Mouse (Mus musculus): ENCODE measurements at regions not wholly inside any gene's neighbourhood (a gene's known extent, or its start where the extent isn't known, plus 50 kb on each side); places are given as distances from the start of the nearest gene placed in this dataset.

DNA sequence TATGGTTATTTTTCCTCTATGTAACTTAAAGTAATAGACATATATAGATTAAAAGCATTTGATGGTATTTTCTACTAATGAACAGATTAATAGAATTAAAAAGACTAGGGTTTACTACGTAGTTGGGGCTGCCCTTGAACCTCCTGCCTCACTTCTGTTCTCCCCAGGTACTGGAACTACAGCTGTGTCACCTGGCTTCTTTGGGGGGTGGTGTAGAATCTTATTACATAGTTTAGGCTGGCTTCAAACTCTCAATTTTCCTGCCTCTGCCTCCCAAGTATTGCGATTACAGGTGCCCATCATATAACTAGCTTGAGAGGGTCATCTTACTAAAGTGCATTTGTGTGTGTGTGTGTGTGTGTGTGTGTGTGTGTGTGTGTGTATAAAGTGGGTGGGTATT lies 175.0 kb downstream of the Rab11fip4 start:
- Histone ChIP-seq H3K9me3 (ENCODE audit: low read depth, low read length) (peaks cover 5% of the 10 kb centered on the region; the same call in 1 of the 2 replicates), H3K4me2 (no peak overlapping the region), H3K4me3 (ENCODE audit: low read depth, low read length) (no peak overlapping the region), H3K36me3 (ENCODE audit: insufficient read depth) (no peaks in the 10 kb centered on the region), H3K27ac (ENCODE audit: low read depth) (no peak overlapping the region), H3K9ac (no peak overlapping the region), H3K27me3 (ENCODE audit: insufficient read depth, low read length) (no peaks in the 10 kb centered on the region), H3K4me1 (ENCODE audit: insufficient read depth) (no peaks in the 10 kb centered on the region)
- ATAC-seq (ENCODE audit: insufficient read depth): no peak
- WGBS: 93% methylated on average over 2 of the region's 2 CpGs
- no peak for DNase-seq
- TF ChIP-seq CTCF (IDR thresholded peaks at IDR 0.05; ENCODE audit: low read depth): no peak

DNA sequence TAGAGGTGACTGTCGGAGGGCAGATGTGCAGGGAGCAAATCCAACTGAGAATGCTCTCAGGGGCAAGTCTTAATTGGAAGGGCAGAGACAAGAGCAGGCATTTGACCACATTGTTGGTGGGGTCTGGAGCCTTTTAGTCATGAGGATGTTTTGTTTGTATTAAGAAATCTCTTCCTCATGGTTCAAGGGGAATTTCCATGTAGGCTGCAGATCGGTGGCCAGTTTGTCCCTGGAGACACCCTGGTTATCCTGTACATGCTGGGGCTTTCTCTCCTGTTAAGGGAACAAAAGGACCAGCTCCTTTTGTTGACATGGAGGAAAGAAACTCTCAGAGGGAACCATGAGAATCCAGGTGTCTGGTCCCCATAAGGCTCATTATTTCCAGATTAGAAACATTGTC lies 174.4 kb downstream of the Rab11fip4 start:
- TF ChIP-seq CTCF (IDR thresholded peaks at IDR 0.05; ENCODE audit: low read depth): no peak
- Histone ChIP-seq H3K27me3 (ENCODE audit: insufficient read depth, low read length) (no peaks in the 10 kb centered on the region), H3K4me3 (ENCODE audit: low read depth, low read length) (no peak overlapping the region), H3K9me3 (ENCODE audit: low read depth, low read length) (peaks cover 5% of the 10 kb centered on the region; the same call in 1 of the 2 replicates), H3K27ac (ENCODE audit: low read depth) (no peak overlapping the region), H3K9ac (no peak overlapping the region), H3K4me2 (no peak overlapping the region), H3K4me1 (ENCODE audit: insufficient read depth) (no peaks in the 10 kb centered on the region), H3K36me3 (ENCODE audit: insufficient read depth) (no peaks in the 10 kb centered on the region)
- no peak for DNase-seq
- no peak for ATAC-seq (ENCODE audit: insufficient read depth)
- WGBS: 53% methylated on average over 2 of the region's 2 CpGs

DNA sequence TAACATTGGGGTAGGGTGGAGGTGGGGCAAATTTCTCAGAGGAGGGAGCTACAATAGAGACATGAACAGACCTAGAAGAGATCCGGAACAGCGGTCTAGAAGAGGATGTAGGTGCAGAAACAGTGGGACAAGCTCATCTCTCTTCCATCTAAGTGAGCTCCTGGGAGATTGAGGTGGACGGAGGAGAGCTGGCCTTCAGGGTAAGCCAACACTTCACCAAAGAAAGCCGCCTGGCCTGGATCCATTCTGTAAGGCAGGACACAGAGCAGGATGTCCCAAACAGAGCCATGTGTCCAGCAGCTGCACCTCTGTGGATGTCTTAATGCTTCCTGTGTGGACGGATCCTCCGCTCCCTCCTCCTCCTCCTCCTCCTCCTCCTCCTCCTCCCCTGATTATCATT lies 173.0 kb downstream of the Rab11fip4 start:
- ATAC-seq (ENCODE audit: insufficient read depth): no peak
- H3K9ac ChIP-seq: no peak overlapping the region
- no peaks in the 10 kb centered on the region for H3K4me1 ChIP-seq (ENCODE audit: insufficient read depth)
- TF ChIP-seq CTCF (IDR thresholded peaks at IDR 0.05; ENCODE audit: low read depth): no peak
- H3K27me3 ChIP-seq (ENCODE audit: insufficient read depth, low read length): no peaks in the 10 kb centered on the region
- H3K4me2 ChIP-seq: no peak overlapping the region
- no peaks in the 10 kb centered on the region for H3K36me3 ChIP-seq (ENCODE audit: insufficient read depth)
- WGBS: 74% methylated on average over 6 of the region's 6 CpGs
- H3K9me3 ChIP-seq (ENCODE audit: low read depth, low read length): peaks cover 3% of the 10 kb centered on the region; the same call in 1 of the 2 replicates
- H3K4me3 ChIP-seq (ENCODE audit: low read depth, low read length): no peak overlapping the region
- DNase-seq: no peak
- H3K27ac ChIP-seq (ENCODE audit: low read depth): no peak overlapping the region

DNA sequence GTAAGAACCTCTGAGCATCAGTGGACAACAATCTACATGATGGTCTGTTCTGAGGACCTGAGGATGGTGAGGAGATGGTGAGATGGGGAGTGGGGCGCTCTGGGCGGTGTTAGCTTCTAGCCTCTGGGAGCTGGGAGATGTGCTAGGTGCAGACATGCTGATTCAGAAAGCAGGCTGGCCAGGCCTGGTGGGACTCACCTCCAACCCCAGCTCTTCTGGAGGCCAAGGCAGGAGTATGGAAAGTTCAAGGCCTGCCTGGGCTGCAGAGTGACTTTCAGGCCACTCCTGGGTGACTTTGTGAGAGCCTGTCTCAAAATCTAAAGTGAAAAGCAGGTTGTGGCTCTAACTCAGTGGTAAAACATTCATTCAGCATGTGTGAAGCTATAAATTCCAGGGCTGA lies 171.6 kb downstream of the Rab11fip4 start:
- Histone ChIP-seq H3K9me3 (ENCODE audit: low read depth, low read length) (no peaks in the 10 kb centered on the region), H3K4me3 (ENCODE audit: low read depth, low read length) (no peak overlapping the region), H3K4me1 (ENCODE audit: insufficient read depth) (no peaks in the 10 kb centered on the region), H3K36me3 (ENCODE audit: insufficient read depth) (no peaks in the 10 kb centered on the region), H3K4me2 (no peak overlapping the region), H3K27me3 (ENCODE audit: insufficient read depth, low read length) (no peaks in the 10 kb centered on the region), H3K9ac (no peak overlapping the region), H3K27ac (ENCODE audit: low read depth) (no peak overlapping the region)
- DNase-seq: no peak
- no peak for ATAC-seq (ENCODE audit: insufficient read depth)
- WGBS: 93% methylated on average over 2 of the region's 2 CpGs
- TF ChIP-seq CTCF (IDR thresholded peaks at IDR 0.05; ENCODE audit: low read depth): no peak

DNA sequence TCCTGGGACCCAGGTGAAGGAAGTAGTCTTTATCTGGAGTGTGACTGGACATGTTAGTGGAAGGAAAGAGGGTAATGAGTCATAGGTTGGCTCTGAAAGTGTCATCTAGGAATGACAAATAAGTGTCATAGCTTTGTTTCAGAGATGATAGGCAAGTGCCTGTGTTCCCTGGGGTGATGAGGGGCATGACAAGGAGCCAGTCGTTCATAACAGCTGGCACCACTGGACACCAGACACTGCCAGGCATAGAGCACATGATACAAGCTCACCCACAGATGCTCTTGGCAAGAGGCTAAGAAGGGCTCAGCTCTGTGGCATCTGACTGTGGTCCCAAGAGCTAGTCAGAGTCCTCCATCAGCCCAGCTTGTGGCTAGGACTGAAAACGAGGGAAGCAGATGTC lies 171.0 kb downstream of the Rab11fip4 start:
- H3K4me1 ChIP-seq (ENCODE audit: insufficient read depth): no peaks in the 10 kb centered on the region
- no peak overlapping the region for H3K4me3 ChIP-seq (ENCODE audit: low read depth, low read length)
- no peak overlapping the region for H3K27ac ChIP-seq (ENCODE audit: low read depth)
- H3K4me2 ChIP-seq: no peak overlapping the region
- ATAC-seq (ENCODE audit: insufficient read depth) (no peak), DNase-seq (no peak)
- H3K27me3 ChIP-seq (ENCODE audit: insufficient read depth, low read length): no peaks in the 10 kb centered on the region
- H3K36me3 ChIP-seq (ENCODE audit: insufficient read depth): no peaks in the 10 kb centered on the region
- no peaks in the 10 kb centered on the region for H3K9me3 ChIP-seq (ENCODE audit: low read depth, low read length)
- WGBS: 53% methylated on average over 2 of the region's 2 CpGs
- TF ChIP-seq CTCF (IDR thresholded peaks at IDR 0.05; ENCODE audit: low read depth): no peak
- no peak overlapping the region for H3K9ac ChIP-seq

DNA sequence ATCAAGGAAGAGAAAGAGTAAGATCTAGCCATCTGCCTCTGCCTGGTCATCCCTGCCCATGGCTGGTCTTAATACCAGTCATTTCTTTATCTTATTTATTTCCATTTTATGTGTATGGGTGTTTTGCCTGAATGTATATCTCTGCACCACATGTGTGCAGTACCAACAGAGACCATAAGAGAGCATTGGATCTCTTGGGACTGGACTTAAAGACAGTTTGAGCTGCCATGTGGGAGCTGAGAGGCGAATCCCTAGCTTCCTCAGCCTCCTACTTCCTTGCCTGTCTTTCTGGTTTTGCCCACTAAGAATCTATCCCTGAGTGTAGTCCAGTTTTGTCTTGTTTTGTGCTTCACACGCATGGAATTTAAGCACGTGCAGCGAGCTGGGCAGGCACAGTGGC lies 169.5 kb downstream of the Rab11fip4 start:
- TF ChIP-seq CTCF (IDR thresholded peaks at IDR 0.05; ENCODE audit: low read depth): peak; percentile 26
- 83% methylated on average over 4 of the region's 4 CpGs for WGBS
- Histone ChIP-seq H3K9me3 (ENCODE audit: low read depth, low read length) (no peaks in the 10 kb centered on the region), H3K27ac (ENCODE audit: low read depth) (no peak overlapping the region), H3K4me2 (no peak overlapping the region), H3K36me3 (ENCODE audit: insufficient read depth) (no peaks in the 10 kb centered on the region), H3K9ac (no peak overlapping the region), H3K27me3 (ENCODE audit: insufficient read depth, low read length) (no peaks in the 10 kb centered on the region), H3K4me3 (ENCODE audit: low read depth, low read length) (no peak overlapping the region), H3K4me1 (ENCODE audit: insufficient read depth) (no peaks in the 10 kb centered on the region)
- no peak for DNase-seq
- ATAC-seq (ENCODE audit: insufficient read depth): no peak

DNA sequence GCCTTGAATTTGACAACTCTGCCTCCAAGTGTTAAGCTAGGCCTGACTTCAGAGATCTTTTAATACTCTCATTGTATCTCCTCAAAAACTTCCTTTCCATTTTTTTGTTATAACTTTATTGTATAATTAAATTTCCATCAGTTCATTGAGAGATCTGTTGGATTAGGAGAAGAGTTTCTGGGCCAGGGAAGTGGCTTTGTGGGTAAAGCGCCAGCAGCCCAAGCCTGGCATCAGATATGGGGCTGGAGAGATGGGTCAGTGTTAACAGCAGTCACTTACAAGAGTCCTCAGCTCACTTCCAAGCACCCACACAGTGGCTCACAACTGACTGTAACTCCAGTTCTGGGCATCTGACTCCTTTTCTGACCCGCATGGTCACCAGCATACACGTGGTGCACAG lies 167.3 kb downstream of the Rab11fip4 start:
- no peak overlapping the region for H3K4me2 ChIP-seq
- H3K36me3 ChIP-seq (ENCODE audit: insufficient read depth): no peaks in the 10 kb centered on the region
- H3K9me3 ChIP-seq (ENCODE audit: low read depth, low read length): no peaks in the 10 kb centered on the region
- ATAC-seq (ENCODE audit: insufficient read depth) (no peak), DNase-seq (no peak)
- WGBS: 93% methylated on average over 3 of the region's 3 CpGs
- H3K27me3 ChIP-seq (ENCODE audit: insufficient read depth, low read length): no peaks in the 10 kb centered on the region
- TF ChIP-seq CTCF (IDR thresholded peaks at IDR 0.05; ENCODE audit: low read depth): no peak
- no peak overlapping the region for H3K4me3 ChIP-seq (ENCODE audit: low read depth, low read length)
- H3K4me1 ChIP-seq (ENCODE audit: insufficient read depth): no peaks in the 10 kb centered on the region
- no peak overlapping the region for H3K27ac ChIP-seq (ENCODE audit: low read depth)
- no peak overlapping the region for H3K9ac ChIP-seq

DNA sequence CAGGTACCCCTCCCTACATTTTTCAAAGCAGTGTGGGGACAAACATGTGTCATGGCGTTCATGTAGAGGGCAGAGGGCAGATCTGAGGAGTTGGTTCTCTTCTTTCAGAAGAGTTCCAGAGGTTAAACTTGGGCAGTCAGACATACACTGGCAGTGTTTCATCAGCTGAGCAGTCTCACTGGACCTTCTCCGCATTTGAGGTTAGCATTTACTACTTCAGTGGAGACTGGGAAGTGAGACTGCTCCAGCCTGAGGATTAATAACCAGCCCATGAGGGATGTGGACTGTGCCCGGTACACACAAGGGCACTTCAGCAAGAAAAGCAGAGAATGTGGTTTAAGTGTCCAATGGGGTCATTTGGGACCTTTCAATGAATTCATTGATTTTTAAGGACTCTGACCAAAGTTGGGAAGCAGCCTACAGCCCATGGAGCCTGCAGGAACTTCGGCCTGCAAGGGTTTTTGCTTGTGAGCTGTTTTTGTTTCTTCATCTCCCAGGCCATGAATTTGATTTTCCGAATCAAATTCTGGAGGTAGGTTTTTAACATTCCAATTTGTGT lies 166.6 kb downstream of the Rab11fip4 start:
- Histone ChIP-seq H3K27ac (ENCODE audit: low read depth) (no peak overlapping the region), H3K4me2 (no peak overlapping the region), H3K4me3 (ENCODE audit: low read depth, low read length) (no peak overlapping the region), H3K27me3 (ENCODE audit: insufficient read depth, low read length) (no peaks in the 10 kb centered on the region), H3K9ac (no peak overlapping the region), H3K36me3 (ENCODE audit: insufficient read depth) (no peaks in the 10 kb centered on the region), H3K9me3 (ENCODE audit: low read depth, low read length) (no peaks in the 10 kb centered on the region), H3K4me1 (ENCODE audit: insufficient read depth) (no peaks in the 10 kb centered on the region)
- ATAC-seq (ENCODE audit: insufficient read depth): no peak
- WGBS: 80% methylated on average over 5 of the region's 5 CpGs
- no peak for DNase-seq
- no peak for TF ChIP-seq CTCF (IDR thresholded peaks at IDR 0.05; ENCODE audit: low read depth)

All from lung, embryonic 14.5 days (tissue).